Mouse (Mus musculus) gastrocnemius, postnatal 10 days (tissue): ENCODE measurements around the gene Tsnax. TPM values are rescaled to one million over a fixed set of nuclear protein-coding genes. Genes with fewer than 3 reads are reported as not detected.

ENCODE experiments used
- DNase-seq: peaks from one replicate; pipeline ENCODE4 v3.0.0; 2021; ENCODE audit warnings: mixed read lengths
- microRNA-seq, 2 experiments: library from miRNA; unstranded; fragments of <30 nt; microRNA quantifications; one replicate each; pipeline ENCODE4 v1.2.0; 2021
- total RNA-seq, 2 experiments: library from RNA; stranded (reverse); gene quantifications; 2 replicates each; pipeline ENCODE4 v1.2.3; 2021

The Tsnax gene
- total RNA-seq, 2 experiments from 2014 or later: 74.9 to 76.4 TPM

- no peak for DNase-seq
Observed at GRCm38 (mm10) chr8:125080388-125081344, 67.9 kb downstream of the Tsnax start.

GRCm38 (mm10) chr8:125083746-125084145, 70.9 kb downstream of the Tsnax start:
- peak; percentile 67 for DNase-seq

Small RNA genes within 50 kb of the gene (microRNA-seq; reads per million reads assigned to microRNA genes)
- 0 reads per million in 2 experiments for gene Gm22197

Other genes starting within 250 kb of the Tsnax start
- under 1 TPM; 0.18 to 0.23 TPM for gene Trim67, start 219.9 kb upstream of the Tsnax start, total RNA-seq
- gene Gnpat, start 150.0 kb upstream of the Tsnax start, total RNA-seq: 10 to 100 TPM; 92.7 to 98.3 TPM
- gene 2810004N23Rik, start 149.9 kb upstream of the Tsnax start, total RNA-seq: 10 to 100 TPM; 32.7 to 33.3 TPM
- 1 to 10 TPM; 8.0 to 8.7 TPM for gene Exoc8, start 115.3 kb upstream of the Tsnax start, total RNA-seq
- 10 to 100 TPM in 1 of 2 experiments, 1 to 10 TPM in 1; 9.6 to 10.7 TPM for gene Sprtn, start 115.1 kb upstream of the Tsnax start, total RNA-seq
- gene Egln1, start 63.7 kb upstream of the Tsnax start, total RNA-seq: 10 to 100 TPM; 60.0 to 71.9 TPM
- 1 to 10 TPM; 2.6 to 4.0 TPM for gene Disc1, start 41.2 kb downstream of the Tsnax start, total RNA-seq